Mouse (Mus musculus): ENCODE measurements around the gene Pvalb. TPM values are rescaled to one million over a fixed set of nuclear protein-coding genes. Genes with fewer than 3 reads are reported as not detected.

Pvalb gene
- polyA plus RNA-seq, 1 experiment, result not detected

GRCm38 (mm10) chr15:78153045-78153775 is 53.0 kb downstream of the Pvalb start:
- no peak for TF ChIP-seq TAL1 (IDR thresholded peaks at IDR 0.05; ENCODE audit: low read length)
- TF ChIP-seq GATA1 (IDR thresholded peaks at IDR 0.05; ENCODE audit: low read length), result no peak
- Histone ChIP-seq H3K4me3 (replicated peaks) (no peak overlapping the region), H3K4me1 (ENCODE audit: control insufficient read depth) (no peaks in the 10 kb centered on the region), H3K27me3 (ENCODE audit: control insufficient read depth) (no peaks in the 10 kb centered on the region), H3K9me3 (ENCODE audit: control insufficient read depth, low read length) (no peaks in the 10 kb centered on the region), H3K36me3 (ENCODE audit: control insufficient read depth) (no peaks in the 10 kb centered on the region)

- TF ChIP-seq TAL1 (IDR thresholded peaks at IDR 0.05; ENCODE audit: low read length) (no peak), GATA1 (IDR thresholded peaks at IDR 0.05; ENCODE audit: low read length) (no peak)
- no peaks in the 10 kb centered on the region for H3K36me3 ChIP-seq (ENCODE audit: control insufficient read depth)
- no peak overlapping the region for H3K4me3 ChIP-seq (replicated peaks)
- H3K4me1 ChIP-seq (ENCODE audit: control insufficient read depth), result no peaks in the 10 kb centered on the region
- no peaks in the 10 kb centered on the region for H3K9me3 ChIP-seq (ENCODE audit: control insufficient read depth, low read length)
- no peaks in the 10 kb centered on the region for H3K27me3 ChIP-seq (ENCODE audit: control insufficient read depth)
These were observed 57.6 kb downstream of the Pvalb start for GRCm38 (mm10) chr15:78148565-78148964.

Other genes starting within 250 kb of the Pvalb start
- 0.04 and 0.06 TPM in 2 replicates for gene Foxred2, start 249.7 kb downstream of the Pvalb start, polyA plus RNA-seq (2012)
- 8.2 and 8.3 TPM in 2 replicates for gene Eif3d, start 235.6 kb downstream of the Pvalb start, polyA plus RNA-seq (2012)
- not detected in 2 replicates for gene Cacng2, start 86.4 kb downstream of the Pvalb start, polyA plus RNA-seq (2012)
- 17.7 and 19.2 TPM in 2 replicates for gene Ift27, start 32.3 kb downstream of the Pvalb start, polyA plus RNA-seq (2012)
- 2.5 and 4.8 TPM in 2 replicates for gene Ncf4, start 38.4 kb upstream of the Pvalb start, polyA plus RNA-seq (2012)
- 0.19 and 0.28 TPM in 2 replicates for gene Csf2rb2, start 99.3 kb upstream of the Pvalb start, polyA plus RNA-seq (2012)
- 0.27 and 0.30 TPM in 2 replicates for gene Csf2rb, start 119.4 kb upstream of the Pvalb start, polyA plus RNA-seq (2012)
- not detected in 2 replicates for gene Tex33, start 189.5 kb upstream of the Pvalb start, polyA plus RNA-seq (2012)
- 3.8 and 3.9 TPM in 2 replicates for gene Tst, start 199.5 kb upstream of the Pvalb start, polyA plus RNA-seq (2012)
- 68.7 and 72.8 TPM in 2 replicates for gene Mpst, start 200.0 kb upstream of the Pvalb start, polyA plus RNA-seq (2012)
- 0.07 and 0.10 TPM in 2 replicates for gene Kctd17, start 222.2 kb upstream of the Pvalb start, polyA plus RNA-seq (2012)